Mouse (Mus musculus): ENCODE results near the gene Fam160a1.

DNA sequence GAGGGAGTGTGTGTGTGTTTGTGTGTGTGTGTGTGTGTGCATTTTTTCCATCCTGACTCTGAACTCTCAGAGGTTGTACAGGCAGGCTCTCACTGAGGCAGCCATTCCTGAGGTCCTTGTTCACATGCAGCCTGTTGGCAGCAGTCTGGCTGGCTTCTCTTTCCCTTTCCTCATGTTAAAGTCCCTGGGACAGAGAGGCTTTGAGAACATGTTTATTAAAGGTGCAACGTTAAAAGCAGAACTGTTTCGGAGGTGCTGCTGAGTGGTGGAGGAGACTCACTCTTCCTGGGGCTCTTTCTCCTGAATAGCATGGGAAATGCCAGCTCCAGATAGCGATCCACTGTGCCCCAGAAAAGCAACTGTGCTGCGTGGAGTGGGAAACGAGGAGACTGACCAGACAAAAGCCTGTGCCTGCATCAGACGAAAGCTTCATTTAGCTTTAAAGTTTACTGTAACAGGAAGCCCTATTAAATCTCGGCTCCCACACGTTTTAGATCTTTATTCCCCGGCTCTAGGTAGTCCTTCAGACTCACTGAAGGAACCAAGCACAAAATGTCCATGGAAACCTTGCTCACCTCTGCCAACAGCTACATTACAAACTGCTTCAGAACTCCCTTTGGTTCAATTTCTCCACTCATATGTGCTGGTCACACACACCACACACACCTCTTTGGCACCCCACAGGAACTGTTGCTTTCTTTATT is 25.2 kb upstream of the Fam160a1 start:
- TF ChIP-seq POLR2A (IDR thresholded peaks at IDR 0.05; ENCODE audit: borderline replicate concordance, insufficient read depth, low read length), result no peak
- no peak for TF ChIP-seq CTCF (IDR thresholded peaks at IDR 0.05; ENCODE audit: borderline replicate concordance, insufficient read depth, low read depth, low read length)

Data from cerebellum, adult 2 months (tissue).